12 mouse cellular contexts compared by ENCODE assay signal in genomic region chr19:3774159-3774558, GRCm38 (mm10). TPM values are rescaled to one million over a fixed set of nuclear protein-coding genes. Genes with fewer than 3 reads are reported as not detected.
DNase-seq lines count a peak whose midpoint lies in the region; ATAC-seq lines count a peak whose summit lies in the region.
"Had no signal": no experiment of that assay in that cellular context is flagged by ENCODE, and none has a peak within 500 bp of the region (broad histone marks: within the 10 kb centered on the region; RNA-seq: fewer than 3 reads in every experiment).

No protein-coding gene starts in this region.

- no peak overlapping the region for H3K4me2 ChIP-seq in kidney, embryonic 15.5 days
- H3K4me2 ChIP-seq: embryonic facial prominence, embryonic 12.5 days; heart, embryonic 15.5 days; neural tube, embryonic 13.5 days had no signal

- no peak overlapping the region for H3K4me3 ChIP-seq in kidney, embryonic 15.5 days (replicated peaks)
- H3K4me3 ChIP-seq: embryonic facial prominence, embryonic 12.5 days; heart, embryonic 15.5 days; neural tube, embryonic 13.5 days had no signal

- intact Hi-C loops in gastrocnemius, postnatal 14 days (cut with DNase I; ENCODE audit: low total_unique reads): no loop called here

- H3K36me3 ChIP-seq in kidney, embryonic 15.5 days: peaks cover 18% of the 10 kb centered on the region
- H3K36me3 ChIP-seq: heart, embryonic 15.5 days; neural tube, embryonic 13.5 days had no signal

- H3K9me3 ChIP-seq in kidney, embryonic 15.5 days (replicated peaks): no peaks in the 10 kb centered on the region
- H3K9me3 ChIP-seq: embryonic facial prominence, embryonic 12.5 days; heart, embryonic 15.5 days; neural tube, embryonic 13.5 days had no signal

- H3K9ac ChIP-seq in kidney, embryonic 15.5 days: no peak overlapping the region
- H3K9ac ChIP-seq: embryonic facial prominence, embryonic 12.5 days; heart, embryonic 15.5 days; neural tube, embryonic 13.5 days had no signal

- peaks cover 22% of the 10 kb centered on the region for H3K4me1 ChIP-seq in kidney, embryonic 15.5 days

- H3K27ac ChIP-seq in kidney, embryonic 15.5 days: no peak overlapping the region
- H3K27ac ChIP-seq: embryonic facial prominence, embryonic 12.5 days; heart, embryonic 15.5 days; neural tube, embryonic 13.5 days had no signal

- H3K27me3 ChIP-seq in kidney, embryonic 15.5 days: no peaks in the 10 kb centered on the region
- H3K27me3 ChIP-seq: embryonic facial prominence, embryonic 12.5 days; heart, embryonic 15.5 days; neural tube, embryonic 13.5 days had no signal

- WGBS in kidney, embryonic 15.5 days: 67% methylated on average over 2 of the region's 2 CpGs

- DNase-seq in kidney, adult 18-20 months: peak; percentile 13
- peak; percentile 51 for DNase-seq in CD4-positive, CD25-positive, alpha-beta regulatory T cell, adult 2 months (ENCODE audit: low read depth, low spot score)
- DNase-seq in adipocyte (ENCODE audit: low spot score): peak; percentile 52
- peak; percentile 23 for DNase-seq in lung, postnatal 14 days
- DNase-seq in gastrocnemius, postnatal 14 days: no peak
- DNase-seq in frontal cortex, postnatal 10 days (ENCODE audit: low spot score in 2 of 2): no peak

- ATAC-seq in kidney, embryonic 15.5 days (replicated peaks; ENCODE audit: low FRiP score): no peak
- ATAC-seq in megakaryocyte, adult 5-6 weeks (ENCODE audit: poor library complexity, severe bottlenecking): no peak
- ATAC-seq: activated CD4-positive, CD25-positive, alpha-beta regulatory T cell, adult 4 months had no signal

RNA-seq across cellular contexts. Expression of gene Kmt5b, which starts 6.9 kb away (rescaled TPM):
- 30.9 and 33.9 TPM in 2 replicates for polyA plus RNA-seq in kidney, embryonic 15.5 days (2015; fragmentation: Nextera tagmentation; extraction: Ambion mirVana)
- 10 to 100 TPM; 20.1 to 20.2 TPM for total RNA-seq in gastrocnemius, postnatal 14 days (2021)
- total RNA-seq in megakaryocyte, adult 5-6 weeks (2015): 25.8 and 28.5 TPM in 2 replicates
- total RNA-seq in megakaryocyte, adult 5-6 weeks (2017): 44.7 and 54.8 TPM in 2 replicates

Comparison
In these comparisons a context has a peak if more than half of its experiments do, and no peak if none do; other contexts are left out.
1. DNase-seq: peak in kidney, adult 18-20 months (single experiment), CD4-positive, CD25-positive, alpha-beta regulatory T cell, adult 2 months (single experiment), adipocyte (single experiment) and lung, postnatal 14 days (single experiment); none in gastrocnemius, postnatal 14 days (single experiment) and frontal cortex, postnatal 10 days (0 of 2).